Mouse (Mus musculus) embryonic facial prominence, embryonic 12.5 days (tissue): ENCODE measurements around the gene Gpx7. TPM values are rescaled to one million over a fixed set of nuclear protein-coding genes. Genes with fewer than 3 reads are reported as not detected.
A peak's percentile ranks its signal among the peaks of the same experiment; 100 is the strongest.

Experiments used
- ATAC-seq: fragments of 200-750 bp; cut with Nextera tagmentation; 2 replicates; pipeline ENCODE4 v1.8.0; 2017; ENCODE audit not compliant: insufficient number of reproducible peaks, insufficient read depth, low FRiP score, low TSS enrichment
- H3K27ac ChIP-seq: fragments of 300-500 bp; sonication (generic); 2 replicates; pipeline ENCODE4 v1.5.1; 2016; ENCODE audit warnings: mild to moderate bottlenecking
- H3K27me3 ChIP-seq: fragments of 300-500 bp; sonication (generic); 2 replicates; pipeline ENCODE4 v1.6.1; 2016; ENCODE audit warnings: mild to moderate bottlenecking, moderate library complexity
- H3K36me3 ChIP-seq: fragments of 300-500 bp; sonication (generic); 2 replicates; pipeline ENCODE4 v1.6.1; 2016; ENCODE audit warnings: mild to moderate bottlenecking
- H3K4me1 ChIP-seq: fragments of 300-500 bp; sonication (generic); 2 replicates; pipeline ENCODE4 v1.6.1; 2016
- H3K4me2 ChIP-seq: fragments of 300-500 bp; sonication (generic); replicated peaks from 2 replicates; pipeline ENCODE4 v1.6.1; 2016; ENCODE audit warnings: mild to moderate bottlenecking, moderate library complexity
- H3K4me3 ChIP-seq: fragments of 300-500 bp; sonication (generic); 2 replicates; pipeline ENCODE4 v1.5.1; 2016; ENCODE audit warnings: mild to moderate bottlenecking
- H3K9ac ChIP-seq: fragments of 300-500 bp; sonication (generic); 2 replicates; pipeline ENCODE4 v1.6.1; 2016; ENCODE audit warnings: mild to moderate bottlenecking, moderate library complexity
- H3K9me3 ChIP-seq: fragments of 300-500 bp; sonication (generic); 2 replicates; pipeline ENCODE4 v1.6.1; 2016; ENCODE audit warnings: mild to moderate bottlenecking, moderate library complexity
- WGBS: fragments of 180-500 bp; shearing (Covaris S2); methylation state at CpG from one replicate; pipeline ENCODE4 v1.1.7; 2016; 5-methylcytosine and 5-hydroxymethylcytosine counted together
- polyA plus RNA-seq: library from polyadenylated mRNA; unstranded; fragments of >200 nt; fragmentation: Nextera tagmentation; extraction: Ambion mirVana; gene quantifications from 2 replicates; pipeline ENCODE4 v1.2.1, GENCODE M21; 2016

Gene Gpx7
- polyA plus RNA-seq, 1 experiment from 2014 or later: 67.1 TPM

DNA sequence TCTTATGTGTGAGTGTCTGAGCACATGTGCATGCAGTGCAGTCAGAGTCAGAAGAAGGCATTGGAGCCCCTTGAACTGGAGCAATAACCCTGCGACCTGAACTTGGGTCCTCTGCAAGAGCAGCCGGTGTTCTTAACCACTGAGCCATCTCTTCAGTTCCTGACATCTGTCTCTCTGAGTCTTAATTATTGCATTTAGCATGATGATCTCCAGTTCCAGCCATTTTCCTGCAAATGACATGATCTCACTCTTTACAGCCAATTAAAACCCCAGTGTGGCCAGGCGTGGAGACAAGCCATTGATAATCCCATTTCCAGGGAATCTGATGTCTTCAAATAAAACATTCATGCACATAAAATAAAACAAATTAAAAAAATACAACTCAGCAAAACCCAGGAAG lies 18.0 kb downstream of the Gpx7 start:
- Histone ChIP-seq H3K9ac (no peak overlapping the region), H3K27ac (peak overlapping the region; percentile 63; the same call in 1 of the 2 replicates), H3K27me3 (peaks cover 5% of the 10 kb centered on the region; the same call in 1 of the 2 replicates), H3K4me1 (peaks cover 10% of the 10 kb centered on the region), H3K9me3 (no peaks in the 10 kb centered on the region), H3K4me2 (peak overlapping the region; percentile 52; the same call in 1 of the 2 replicates), H3K4me3 (no peak overlapping the region), H3K36me3 (no peaks in the 10 kb centered on the region)
- ATAC-seq: no peak
- 60% methylated on average over 3 of the region's 3 CpGs for WGBS

DNA sequence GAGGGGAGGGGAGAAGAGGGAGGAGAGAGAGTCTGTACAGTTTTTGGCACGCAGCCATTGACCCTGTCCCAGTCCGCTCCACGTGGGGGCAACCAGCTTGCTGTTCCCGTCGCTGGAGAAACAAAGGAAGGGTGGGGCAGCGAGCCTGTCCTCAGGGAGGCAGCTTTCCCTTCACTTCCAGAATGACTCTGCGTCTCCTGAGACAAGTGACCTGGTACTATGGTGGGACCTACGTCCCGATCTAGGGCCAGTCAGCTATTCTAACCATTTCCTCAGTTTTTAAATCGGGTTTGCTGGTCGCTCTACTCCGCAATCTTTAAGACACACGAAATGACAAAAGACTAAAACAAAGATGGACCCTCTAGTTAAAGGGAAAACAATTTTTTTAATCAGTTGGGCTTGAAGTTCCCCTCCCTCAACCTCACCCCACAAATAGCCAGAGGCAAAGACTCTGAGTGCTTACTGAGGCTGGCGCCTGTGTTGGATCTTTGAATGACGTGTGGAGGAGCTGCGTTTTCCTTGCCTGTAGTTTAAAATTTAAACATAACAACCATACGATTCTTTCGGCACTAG lies 19.0 kb downstream of the Gpx7 start:
- peak; percentile 84 for ATAC-seq
- no peaks in the 10 kb centered on the region for H3K9me3 ChIP-seq
- peak overlapping the region; percentile 29 for H3K4me3 ChIP-seq
- peak overlapping the region; percentile 92 for H3K27ac ChIP-seq
- under 1% methylated on average over 18 of the region's 18 CpGs for WGBS
- peaks cover 5% of the 10 kb centered on the region; the same call in 1 of the 2 replicates for H3K27me3 ChIP-seq
- peak overlapping the region; percentile 48 for H3K9ac ChIP-seq
- peak overlapping the region; percentile 52 for H3K4me2 ChIP-seq
- H3K4me1 ChIP-seq: peaks cover 16% of the 10 kb centered on the region
- H3K36me3 ChIP-seq: no peaks in the 10 kb centered on the region

DNA sequence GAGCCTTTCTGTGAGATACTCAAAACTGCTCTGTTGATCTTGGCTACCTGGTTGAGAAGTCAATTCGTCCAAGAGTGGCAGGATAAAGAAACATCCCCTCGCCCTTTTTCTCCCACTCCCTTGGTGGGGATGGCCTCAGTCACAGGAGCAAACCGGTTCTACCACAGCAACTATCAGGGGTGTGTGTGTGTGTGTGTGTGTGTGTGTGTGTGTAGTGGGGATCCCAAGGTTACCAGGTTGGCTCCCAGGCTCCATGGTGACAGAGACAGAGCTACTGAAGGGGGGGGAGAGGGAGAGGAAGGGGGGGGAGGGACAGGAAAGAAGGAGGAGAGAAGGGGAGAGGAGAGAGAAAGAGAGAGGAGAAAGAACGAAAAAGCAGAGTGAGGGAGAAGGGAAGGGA lies 19.7 kb downstream of the Gpx7 start:
- H3K27ac ChIP-seq: peak overlapping the region; percentile 92
- peak overlapping the region; percentile 48; the same call in 1 of the 2 replicates for H3K9ac ChIP-seq
- WGBS: 31% methylated on average over 4 of the region's 4 CpGs
- no peaks in the 10 kb centered on the region for H3K36me3 ChIP-seq
- no peak for ATAC-seq
- H3K4me3 ChIP-seq: peak overlapping the region; percentile 29
- peaks cover 16% of the 10 kb centered on the region for H3K4me1 ChIP-seq
- peak overlapping the region; percentile 52 for H3K4me2 ChIP-seq
- H3K27me3 ChIP-seq: peaks cover 5% of the 10 kb centered on the region; the same call in 1 of the 2 replicates
- no peaks in the 10 kb centered on the region for H3K9me3 ChIP-seq

DNA sequence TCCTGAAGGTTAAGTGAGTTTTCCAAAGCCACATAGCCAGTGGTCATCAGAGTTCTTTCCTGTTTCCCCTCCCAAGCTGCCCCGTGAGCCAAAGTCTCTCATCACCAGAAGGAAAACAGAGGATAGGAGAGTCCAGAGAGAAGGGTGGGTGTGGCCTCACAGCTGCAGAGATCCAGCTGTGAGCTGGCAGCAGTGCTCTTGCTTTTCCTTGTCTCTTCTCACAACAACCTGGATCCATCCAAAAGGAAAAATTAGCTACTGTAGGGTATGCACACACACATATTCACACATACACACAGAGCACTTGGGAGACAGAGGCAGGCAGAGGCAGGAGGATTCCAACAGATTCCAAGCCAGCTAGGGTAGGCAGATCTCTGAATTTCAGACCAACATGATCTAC lies 20.7 kb downstream of the Gpx7 start:
- peaks cover 16% of the 10 kb centered on the region for H3K4me1 ChIP-seq
- H3K27ac ChIP-seq: no peak overlapping the region
- no peaks in the 10 kb centered on the region for H3K9me3 ChIP-seq
- ATAC-seq: no peak
- no peak overlapping the region for H3K4me2 ChIP-seq
- peaks cover 5% of the 10 kb centered on the region; the same call in 1 of the 2 replicates for H3K27me3 ChIP-seq
- H3K36me3 ChIP-seq: no peaks in the 10 kb centered on the region
- WGBS: 15% methylated on average over 1 of the region's 1 CpGs
- H3K4me3 ChIP-seq: no peak overlapping the region
- no peak overlapping the region for H3K9ac ChIP-seq

DNA sequence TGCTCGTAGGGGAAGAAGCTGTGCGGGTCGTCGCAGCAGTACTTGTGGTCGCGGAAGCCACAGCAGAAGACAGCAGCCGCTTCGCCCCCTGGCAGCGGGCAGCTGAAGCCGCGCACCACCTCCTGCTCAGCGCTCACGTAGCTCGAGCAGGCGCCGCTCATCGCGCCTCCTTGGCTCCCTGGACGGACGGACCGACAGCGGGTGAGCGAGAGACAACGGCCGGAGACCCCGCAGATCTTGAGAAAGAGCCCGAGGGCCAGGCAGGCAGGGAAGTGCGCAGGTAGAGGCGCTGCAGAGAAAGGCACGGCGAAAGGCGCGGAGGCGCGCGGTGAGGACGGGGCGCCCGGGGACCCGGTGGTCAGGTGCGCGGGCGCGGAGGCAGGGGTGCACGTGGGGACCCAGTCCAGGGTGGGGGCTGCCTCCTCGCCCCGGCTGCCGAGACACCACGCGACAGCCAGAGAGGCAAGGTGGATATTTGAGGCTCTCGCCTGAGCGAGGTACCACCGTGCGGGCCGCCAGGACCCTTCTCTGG lies 23.5 kb downstream of the Gpx7 start, which contains the start of gene Shisal2a:
Gene Shisal2a, minus strand, starts transcription at position 167 of the 532 bp plus-strand sequence.
- Histone ChIP-seq H3K36me3 (no peaks in the 10 kb centered on the region), H3K27ac (peak within 1 kb of the TSS; percentile 37; the same call in 1 of the 2 replicates), H3K27me3 (peaks cover 5% of the 10 kb centered on the region; the same call in 1 of the 2 replicates), H3K9ac (peak within 1 kb of the TSS; percentile 79), H3K4me2 (peak within 1 kb of the TSS; percentile 75), H3K4me1 (peaks cover 13% of the 10 kb centered on the region), H3K9me3 (no peaks in the 10 kb centered on the region), H3K4me3 (peak within 1 kb of the TSS; percentile 53)
- ATAC-seq: peak; percentile 24; the same call in 1 of the 2 replicates
- WGBS: 2% methylated on average over 55 of the region's 55 CpGs

DNA sequence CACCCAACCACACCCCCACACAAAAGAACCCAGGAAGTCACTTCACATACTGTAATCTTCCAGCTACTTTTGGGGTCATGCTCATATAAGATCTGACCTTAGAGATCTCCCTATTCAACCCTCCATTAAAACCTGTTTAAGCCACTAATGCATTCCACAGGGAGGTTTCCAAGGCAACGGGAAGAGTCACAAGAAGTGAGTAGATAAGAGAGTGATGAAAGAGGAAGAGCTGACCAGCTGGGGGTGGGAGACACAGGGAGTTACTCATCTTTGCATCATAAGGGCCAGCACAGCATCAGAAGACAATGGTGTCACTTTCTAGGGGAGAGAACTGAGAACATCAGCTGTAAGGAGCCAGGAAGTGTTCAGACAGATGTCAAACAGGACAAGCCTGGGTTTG lies 26.6 kb downstream of the Gpx7 start:
- H3K9ac ChIP-seq: no peak overlapping the region
- no peak overlapping the region for H3K4me2 ChIP-seq
- no peak for ATAC-seq
- 22% methylated on average over 1 of the region's 1 CpGs for WGBS
- peaks cover 5% of the 10 kb centered on the region; the same call in 1 of the 2 replicates for H3K27me3 ChIP-seq
- H3K9me3 ChIP-seq: no peaks in the 10 kb centered on the region
- H3K4me3 ChIP-seq: no peak overlapping the region
- no peaks in the 10 kb centered on the region for H3K36me3 ChIP-seq
- 0 out of 2 replicates have a peak, but pooled peaks cover 6% of the 10 kb centered on the region for H3K4me1 ChIP-seq
- H3K27ac ChIP-seq: no peak overlapping the region

DNA sequence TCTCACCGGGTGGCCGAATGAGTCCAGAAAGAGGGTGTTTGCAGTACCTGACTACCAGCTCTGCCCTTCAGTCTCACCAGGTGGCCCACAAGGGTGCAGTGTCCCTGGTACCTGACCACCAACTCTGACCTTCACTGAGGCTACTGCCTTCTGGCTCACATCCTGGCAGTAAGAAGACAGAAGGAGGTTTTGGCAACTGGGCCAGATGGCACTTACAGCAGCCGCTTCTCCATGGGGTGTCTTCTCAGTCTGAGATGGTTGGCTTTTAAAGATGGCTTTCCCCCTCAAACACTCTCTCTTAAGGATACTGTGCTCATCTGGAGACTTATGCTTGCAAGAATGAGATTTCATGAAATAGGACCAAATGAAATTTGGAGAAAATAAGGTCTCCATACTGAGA lies 27.3 kb downstream of the Gpx7 start:
- 0 out of 2 replicates have a peak, but pooled peaks cover 6% of the 10 kb centered on the region for H3K4me1 ChIP-seq
- WGBS: 79% methylated on average over 3 of the region's 3 CpGs
- H3K9ac ChIP-seq: no peak overlapping the region
- H3K4me2 ChIP-seq: no peak overlapping the region
- peaks cover 5% of the 10 kb centered on the region; the same call in 1 of the 2 replicates for H3K27me3 ChIP-seq
- no peak overlapping the region for H3K4me3 ChIP-seq
- no peaks in the 10 kb centered on the region for H3K9me3 ChIP-seq
- no peaks in the 10 kb centered on the region for H3K36me3 ChIP-seq
- no peak overlapping the region for H3K27ac ChIP-seq
- no peak for ATAC-seq

DNA sequence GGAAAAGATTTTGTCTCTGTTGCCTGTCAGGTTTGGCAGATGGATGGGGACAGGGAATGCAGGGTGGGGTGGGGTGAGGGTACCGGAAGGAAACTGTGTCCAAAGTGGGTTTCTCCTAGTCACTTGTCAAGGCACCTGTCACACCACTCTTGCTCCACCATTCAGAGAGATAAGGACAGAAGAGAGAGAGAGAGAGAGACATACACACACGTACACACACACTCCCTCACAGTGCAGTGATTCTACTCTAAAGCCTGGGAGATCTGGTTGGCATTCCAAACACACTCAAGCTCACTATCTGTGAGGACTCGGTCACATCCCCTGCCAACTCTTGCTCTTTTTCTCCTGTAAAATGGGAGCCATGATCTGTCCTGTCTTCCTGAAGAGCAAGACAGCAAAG lies 34.6 kb downstream of the Gpx7 start:
- Histone ChIP-seq H3K4me1 (no peaks in the 10 kb centered on the region), H3K9me3 (no peaks in the 10 kb centered on the region), H3K4me3 (no peak overlapping the region), H3K27ac (no peak overlapping the region), H3K9ac (no peak overlapping the region), H3K36me3 (peaks cover 2% of the 10 kb centered on the region; the same call in 1 of the 2 replicates), H3K27me3 (no peaks in the 10 kb centered on the region), H3K4me2 (no peak overlapping the region)
- WGBS: 77% methylated on average over 3 of the region's 3 CpGs
- ATAC-seq: no peak

DNA sequence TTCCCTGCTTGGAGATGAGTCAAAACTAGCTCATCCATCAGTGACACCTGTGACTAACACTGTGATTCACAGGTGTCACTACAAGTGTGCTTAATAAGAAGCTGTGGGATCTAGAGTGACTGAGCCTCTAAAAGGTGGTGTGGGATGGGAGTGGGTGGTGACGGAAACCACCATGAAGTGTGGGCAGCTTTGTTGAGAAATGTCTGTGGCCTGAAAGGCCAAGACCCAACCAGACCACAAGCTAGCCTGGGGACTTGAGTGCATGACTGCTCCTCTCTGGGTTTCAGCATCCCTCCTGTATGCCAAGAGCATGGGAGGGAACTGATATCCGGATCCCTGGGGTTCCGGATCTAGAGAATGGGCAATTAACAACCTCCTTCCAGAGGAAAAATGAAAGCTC lies 35.3 kb downstream of the Gpx7 start:
- Histone ChIP-seq H3K27ac (no peak overlapping the region), H3K9ac (no peak overlapping the region), H3K27me3 (no peaks in the 10 kb centered on the region), H3K36me3 (peaks cover 4% of the 10 kb centered on the region; the same call in 1 of the 2 replicates), H3K4me2 (no peak overlapping the region), H3K4me1 (no peaks in the 10 kb centered on the region), H3K4me3 (no peak overlapping the region), H3K9me3 (no peaks in the 10 kb centered on the region)
- no peak for ATAC-seq
- WGBS: 88% methylated on average over 3 of the region's 3 CpGs

DNA sequence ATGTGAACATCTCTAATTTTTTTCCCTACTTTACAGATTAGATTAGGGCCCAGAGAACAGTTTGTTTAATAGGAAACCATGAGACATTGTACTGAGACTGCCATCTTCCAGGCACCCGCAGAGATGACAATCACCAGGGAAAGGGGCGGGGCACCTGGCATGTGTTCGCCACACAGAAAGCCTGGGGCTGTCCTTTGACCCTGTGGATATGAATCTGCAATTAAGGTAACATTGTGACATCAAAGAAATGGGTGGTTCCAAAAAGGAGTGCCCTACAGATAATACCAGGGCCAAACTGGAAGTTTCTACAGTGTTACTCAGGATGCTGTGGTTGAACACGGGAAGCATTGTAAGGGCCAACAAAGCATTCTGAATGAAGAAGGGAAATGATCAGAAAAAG lies 36.4 kb downstream of the Gpx7 start:
- Histone ChIP-seq H3K27ac (no peak overlapping the region), H3K36me3 (peaks cover 4% of the 10 kb centered on the region; the same call in 1 of the 2 replicates), H3K4me3 (no peak overlapping the region), H3K27me3 (no peaks in the 10 kb centered on the region), H3K9me3 (no peaks in the 10 kb centered on the region), H3K9ac (no peak overlapping the region), H3K4me1 (no peaks in the 10 kb centered on the region), H3K4me2 (no peak overlapping the region)
- WGBS: 71% methylated on average over 4 of the region's 4 CpGs
- ATAC-seq: no peak

DNA sequence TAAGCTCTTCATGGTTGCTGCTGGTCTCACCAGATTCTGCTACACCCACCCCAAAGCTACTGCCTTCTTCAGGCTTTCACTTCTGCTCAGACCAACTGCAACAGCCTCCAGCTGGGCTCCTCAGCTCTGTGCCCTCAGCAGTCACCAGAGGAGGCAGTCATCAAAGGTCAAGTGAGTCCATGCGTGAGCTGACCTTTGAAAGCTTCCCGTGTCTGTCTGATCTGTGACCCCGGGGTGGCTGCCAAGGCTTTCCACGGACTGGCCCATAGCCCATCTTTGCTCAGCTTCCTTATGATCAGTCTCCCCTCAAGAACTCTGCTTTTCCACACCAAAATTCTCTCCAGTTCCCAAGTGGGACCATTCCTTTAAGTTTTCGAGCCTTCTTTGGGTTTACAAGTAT lies 37.5 kb downstream of the Gpx7 start:
- Histone ChIP-seq H3K27ac (peak overlapping the region; percentile 50; the same call in 1 of the 2 replicates), H3K27me3 (no peaks in the 10 kb centered on the region), H3K36me3 (peaks cover 4% of the 10 kb centered on the region; the same call in 1 of the 2 replicates), H3K9ac (no peak overlapping the region), H3K4me3 (no peak overlapping the region), H3K4me1 (peaks cover 1% of the 10 kb centered on the region), H3K9me3 (no peaks in the 10 kb centered on the region), H3K4me2 (no peak overlapping the region)
- no peak for ATAC-seq
- WGBS: 26% methylated on average over 5 of the region's 5 CpGs

DNA sequence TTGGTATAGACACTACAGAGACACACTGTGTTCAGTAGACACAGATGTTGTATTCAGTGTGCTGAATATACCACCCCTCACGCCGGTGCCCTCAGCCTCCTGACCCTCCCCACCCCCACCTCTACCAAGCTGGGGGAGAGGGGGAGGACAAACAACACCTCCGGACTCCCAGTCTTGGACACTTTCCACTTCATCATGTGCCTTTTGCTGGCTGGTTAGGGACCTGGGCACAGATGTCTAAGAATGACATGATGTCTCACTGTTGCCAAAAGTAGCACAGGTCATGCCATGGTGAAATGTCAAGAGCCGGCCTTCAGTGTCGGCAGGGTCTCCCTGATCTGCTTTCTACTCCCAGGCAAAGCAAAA lies 42.7 kb downstream of the Gpx7 start:
- Histone ChIP-seq H3K4me3 (no peak overlapping the region), H3K9ac (peak overlapping the region; percentile 27; the same call in 1 of the 2 replicates), H3K4me1 (peaks cover 43% of the 10 kb centered on the region), H3K4me2 (no peak overlapping the region), H3K27ac (peak overlapping the region; percentile 96), H3K36me3 (peaks cover 4% of the 10 kb centered on the region; the same call in 1 of the 2 replicates), H3K9me3 (no peaks in the 10 kb centered on the region), H3K27me3 (no peaks in the 10 kb centered on the region)
- WGBS: 13% methylated on average over 5 of the region's 5 CpGs
- ATAC-seq: no peak
